Comparison of ENCODE assay signal across 19 mouse cellular contexts in genomic region chr14:120335871-120336270, GRCm38 (mm10).
A peak's percentile ranks its signal among the peaks of the same experiment; 100 is the strongest.
DNase-seq lines count a peak whose midpoint lies in the region; ATAC-seq and TF ChIP-seq lines count a peak whose summit lies in the region.
"Had no signal": no experiment of that assay in that cellular context is flagged by ENCODE, and none has a peak within 500 bp of the region (broad histone marks: within the 10 kb centered on the region; RNA-seq: fewer than 3 reads in every experiment).

No protein-coding gene starts in this region.

- no peak overlapping the region for H3K4me2 ChIP-seq in intestine, embryonic 15.5 days (replicated peaks)
- no peak overlapping the region for H3K4me2 ChIP-seq in intestine, postnatal 0 days (replicated peaks; ENCODE audit: low read depth)
- no peak overlapping the region for H3K4me2 ChIP-seq in intestine, embryonic 16.5 days (ENCODE audit: low read depth, low read length)
- H3K4me2 ChIP-seq: hindbrain, embryonic 13.5 days; midbrain, embryonic 12.5 days; neural tube, embryonic 12.5 days had no signal

- TF ChIP-seq EP300 in heart, adult 2 months (IDR thresholded peaks at IDR 0.05; ENCODE audit: insufficient read depth, low read depth, low read length): no peak

- H3K27me3 ChIP-seq in heart, adult 2 months (ENCODE audit: control insufficient read depth, insufficient read depth, low read length): no peaks in the 10 kb centered on the region
- H3K27me3 ChIP-seq in intestine, embryonic 15.5 days (replicated peaks): no peaks in the 10 kb centered on the region
- no peaks in the 10 kb centered on the region for H3K27me3 ChIP-seq in intestine, postnatal 0 days (replicated peaks; ENCODE audit: control insufficient read depth, insufficient read depth, low read length)
- H3K27me3 ChIP-seq in liver, adult 2 months (ENCODE audit: control insufficient read depth, insufficient read depth, low read length): no peaks in the 10 kb centered on the region
- H3K27me3 ChIP-seq in intestine, embryonic 16.5 days (replicated peaks; ENCODE audit: control insufficient read depth, insufficient read depth, low read length): no peaks in the 10 kb centered on the region
- H3K27me3 ChIP-seq: CH12.LX; hindbrain, embryonic 13.5 days; midbrain, embryonic 12.5 days; neural tube, embryonic 12.5 days had no signal

- H3K4me1 ChIP-seq in heart, adult 2 months (ENCODE audit: control insufficient read depth, insufficient read depth, low read length): peaks cover 33% of the 10 kb centered on the region
- H3K4me1 ChIP-seq in intestine, embryonic 15.5 days (replicated peaks): peaks cover 36% of the 10 kb centered on the region
- H3K4me1 ChIP-seq in intestine, postnatal 0 days (replicated peaks; ENCODE audit: control insufficient read depth, insufficient read depth, low read length): peaks cover 22% of the 10 kb centered on the region; the same call in 1 of the 2 replicates
- H3K4me1 ChIP-seq in liver, adult 2 months (ENCODE audit: control insufficient read depth, insufficient read depth, low read length): peaks cover 16% of the 10 kb centered on the region
- H3K4me1 ChIP-seq in intestine, embryonic 16.5 days (ENCODE audit: control insufficient read depth, insufficient read depth, low read length): peaks cover 22% of the 10 kb centered on the region

- intact Hi-C loops in heart, adult 2 months (cut with DNase I): loop anchor here (2.0 to 5.0 kb wide), 4 partner anchors 19 to 59 kb away; partner anchors contain the start of gene Mbnl2
- intact Hi-C loops in heart, postnatal 25 days (cut with DNase I): loop anchor here (2.0 to 10.0 kb wide), 4 partner anchors 21 to 59 kb away; partner anchors contain the start of gene Mbnl2

- no peaks in the 10 kb centered on the region for H3K9me3 ChIP-seq in intestine, embryonic 15.5 days
- H3K9me3 ChIP-seq in intestine, postnatal 0 days (ENCODE audit: control insufficient read depth): no peaks in the 10 kb centered on the region
- H3K9me3 ChIP-seq in intestine, embryonic 16.5 days (ENCODE audit: control insufficient read depth, low read length): no peaks in the 10 kb centered on the region
- H3K9me3 ChIP-seq: forebrain, embryonic 10.5 days; hindbrain, embryonic 13.5 days; midbrain, embryonic 12.5 days; neural tube, embryonic 12.5 days had no signal

- H3K79me2 ChIP-seq in heart, adult 2 months (replicated peaks; ENCODE audit: control insufficient read depth, insufficient read depth, low read length): peaks cover 11% of the 10 kb centered on the region
- H3K79me2 ChIP-seq in liver, adult 2 months (ENCODE audit: control insufficient read depth, insufficient read depth, low read length): peaks cover 26% of the 10 kb centered on the region

- WGBS in heart, adult 2 months: 48% methylated on average over 6 of the region's 6 CpGs
- 72% methylated on average over 6 of the region's 6 CpGs for WGBS in intestine, embryonic 15.5 days
- 64% methylated on average over 6 of the region's 6 CpGs for WGBS in intestine, postnatal 0 days
- WGBS in liver, adult 2 months: 82% methylated on average over 6 of the region's 6 CpGs
- 66% methylated on average over 6 of the region's 6 CpGs for WGBS in intestine, embryonic 16.5 days

- TF ChIP-seq POLR2A in heart, adult 2 months (IDR thresholded peaks at IDR 0.05; ENCODE audit: insufficient read depth, low read depth, low read length): no peak
- TF ChIP-seq POLR2A in liver, adult 2 months (IDR thresholded peaks at IDR 0.05; ENCODE audit: extremely low read depth, insufficient read depth, low read length): no peak

- H3K36me3 ChIP-seq in heart, adult 2 months (ENCODE audit: control insufficient read depth, insufficient read depth, low read length): peaks cover 50% of the 10 kb centered on the region
- peaks cover under 1% of the 10 kb centered on the region for H3K36me3 ChIP-seq in intestine, embryonic 15.5 days
- H3K36me3 ChIP-seq in intestine, postnatal 0 days (ENCODE audit: control insufficient read depth, insufficient read depth): peaks cover 9% of the 10 kb centered on the region
- peaks cover 1% of the 10 kb centered on the region; the same call in 1 of the 2 replicates for H3K36me3 ChIP-seq in liver, adult 2 months (ENCODE audit: control insufficient read depth, insufficient read depth, low read length)
- no peaks in the 10 kb centered on the region for H3K36me3 ChIP-seq in intestine, embryonic 16.5 days (ENCODE audit: control insufficient read depth, insufficient read depth, low read length)
- H3K36me3 ChIP-seq: hindbrain, embryonic 13.5 days; midbrain, embryonic 12.5 days; neural tube, embryonic 12.5 days had no signal

- TF ChIP-seq CTCF in heart, adult 2 months (IDR thresholded peaks at IDR 0.05): no peak
- TF ChIP-seq CTCF in intestine, postnatal 0 days (IDR thresholded peaks at IDR 0.05; ENCODE audit: low read depth): no peak
- no peak for TF ChIP-seq CTCF in liver, adult 2 months (IDR thresholded peaks at IDR 0.05; ENCODE audit: low read depth, low read length)

- H3K9ac ChIP-seq in heart, adult 2 months (ENCODE audit: low read depth, low read length): no peak overlapping the region
- no peak overlapping the region for H3K9ac ChIP-seq in intestine, embryonic 15.5 days
- no peak overlapping the region for H3K9ac ChIP-seq in intestine, postnatal 0 days (ENCODE audit: low read depth, low read length)
- H3K9ac ChIP-seq in liver, adult 2 months (ENCODE audit: low read depth, low read length): no peak overlapping the region
- H3K9ac ChIP-seq in intestine, embryonic 16.5 days (ENCODE audit: low read depth, low read length): no peak overlapping the region
- H3K9ac ChIP-seq: hindbrain, embryonic 13.5 days; midbrain, embryonic 12.5 days; neural tube, embryonic 12.5 days had no signal

- no peak overlapping the region for H3K4me3 ChIP-seq in heart, adult 2 months
- H3K4me3 ChIP-seq in intestine, embryonic 15.5 days (replicated peaks): no peak overlapping the region
- H3K4me3 ChIP-seq in intestine, postnatal 0 days (ENCODE audit: low read depth, low read length): no peak overlapping the region
- no peak overlapping the region for H3K4me3 ChIP-seq in liver, adult 2 months (ENCODE audit: insufficient read depth, low read depth, low read length)
- no peak overlapping the region for H3K4me3 ChIP-seq in intestine, embryonic 16.5 days (ENCODE audit: low read length)
- H3K4me3 ChIP-seq: forebrain, embryonic 10.5 days; hindbrain, embryonic 13.5 days; layer of hippocampus, adult 2 months; midbrain, embryonic 12.5 days; neural tube, embryonic 12.5 days had no signal

- DNase-seq in heart, adult 2 months: no peak
- no peak for DNase-seq in heart, postnatal 25 days (ENCODE audit: low spot score)
- no peak for DNase-seq in liver, adult 2 months (ENCODE audit: extremely low read depth, low read depth, low spot score)
- DNase-seq in liver: no peak
- DNase-seq: cerebellum, postnatal 14 days; layer of hippocampus, postnatal 36 days; lung, adult 2 months; thymus, postnatal 14 days had no signal

- no peak for ATAC-seq in intestine, embryonic 15.5 days
- no peak for ATAC-seq in intestine, postnatal 0 days
- ATAC-seq in intestine, embryonic 16.5 days: no peak
- ATAC-seq in activated CD4-positive, CD25-positive, alpha-beta regulatory T cell, adult 4 months: no peak
- ATAC-seq: inflammation-experienced regulatory T-cells, adult 6 months had no signal

- peak overlapping the region; percentile 69 for H3K27ac ChIP-seq in heart, adult 2 months
- peak overlapping the region; percentile 79; the same call in 1 of the 2 replicates for H3K27ac ChIP-seq in intestine, embryonic 15.5 days
- H3K27ac ChIP-seq in intestine, postnatal 0 days (ENCODE audit: low read depth, low read length): no peak overlapping the region
- H3K27ac ChIP-seq in liver, adult 2 months (replicated peaks; ENCODE audit: insufficient read depth, low read depth, low read length): peak overlapping the region; percentile 55; the same call in 1 of the 2 replicates
- H3K27ac ChIP-seq in intestine, embryonic 16.5 days (ENCODE audit: low read length): peak overlapping the region; percentile 23; the same call in 1 of the 2 replicates
- H3K27ac ChIP-seq: hindbrain, embryonic 13.5 days; neural tube, embryonic 12.5 days had no signal
